Mouse (Mus musculus): ENCODE measurements around the gene Arpc4. TPM values are rescaled to one million over a fixed set of nuclear protein-coding genes. Genes with fewer than 3 reads are reported as not detected.

Arpc4 gene
- total and polyA plus RNA-seq, 3 experiments, result 150 to 314 (median 202) TPM

GRCm38 (mm10) chr6:113428006-113428405 lies 50.1 kb downstream of the Arpc4 start:
- TF ChIP-seq EP300 (IDR thresholded peaks at IDR 0.05; ENCODE audit: low read length) (no peak), SIN3A (IDR thresholded peaks at IDR 0.05; ENCODE audit: low read length) (no peak), TCF12 (IDR thresholded peaks at IDR 0.05; ENCODE audit: low read depth, low read length) (no peak), MAFK (IDR thresholded peaks at IDR 0.05; ENCODE audit: insufficient replicate concordance, low read length) (no peak), ETS1 (conservative IDR thresholded peaks at IDR 0.05; ENCODE audit: low read depth, low read length) (no peak), ZC3H11A (IDR thresholded peaks at IDR 0.05; ENCODE audit: low read depth, low read length) (no peak)
- Histone ChIP-seq H3K36me3 (replicated peaks in 1 of 2; ENCODE audit: control insufficient read depth in 1 of 2, insufficient read depth in 1 of 2, low read length in 1 of 2) (no peaks in the 10 kb centered on the region), H3K4me2 (ENCODE audit: insufficient read depth, low read depth, poor library complexity, severe bottlenecking) (no peak overlapping the region), H3K9ac (ENCODE audit: insufficient read depth, low read depth) (no peak overlapping the region), H3K79me2 (replicated peaks; ENCODE audit: control insufficient read depth, extremely low read depth, insufficient read depth, poor library complexity, severe bottlenecking) (no peaks in the 10 kb centered on the region), H3K27me3 (replicated peaks) (peaks cover 3% of the 10 kb centered on the region), H3K4me1 (ENCODE audit: control insufficient read depth in 1 of 2, insufficient read depth in 2 of 2) (peaks cover 16 to 30% of the 10 kb centered on the region in 2 experiments), H3K4me3 (replicated peaks in 1 of 3; ENCODE audit: low read depth in 2 of 3, low read length in 2 of 3, poor library complexity in 1 of 3) (no peak overlapping the region), H3K9me3 (replicated peaks; ENCODE audit: low read length) (peaks cover 5% of the 10 kb centered on the region), H3K27ac (ENCODE audit: insufficient read depth, low read depth) (no peak overlapping the region)
- dilution Hi-C loops (cut with MboI; ENCODE audit: extremely low pct_ligation_motif_present, extremely low pct_unique_long_range_greater_than_20kb, low sequenced_read_pairs), result no loop called here
- DNase-seq (ENCODE audit: extremely low read depth), result no peak
- in situ Hi-C loops (cut with MboI; ENCODE audit: low pct_ligation_motif_present, low pct_unique_long_range_greater_than_20kb, low sequenced_read_pairs), result no loop called here

DNA sequence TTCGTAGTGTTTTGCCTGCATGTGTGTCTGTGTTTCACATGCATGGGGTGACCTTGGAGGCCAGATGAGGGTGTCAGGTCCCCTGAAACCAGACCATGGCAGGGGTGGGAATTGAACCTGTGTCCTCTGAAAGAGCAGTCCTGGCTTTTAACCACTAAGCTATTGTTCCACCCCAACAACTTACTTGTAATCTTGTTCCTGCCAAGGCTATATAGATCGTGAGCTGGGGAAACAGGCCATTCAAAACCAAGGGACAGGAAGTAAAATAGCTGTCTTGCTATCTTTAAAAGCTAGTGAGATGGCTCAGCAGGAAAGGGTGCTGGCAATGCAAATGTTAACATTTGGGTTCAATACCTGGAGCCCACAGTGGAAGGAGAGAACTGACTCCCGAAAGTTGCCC lies 52.0 kb downstream of the Arpc4 start:
- H3K4me3 ChIP-seq (replicated peaks in 1 of 3; ENCODE audit: low read depth in 2 of 3, low read length in 2 of 3, poor library complexity in 1 of 3), result no peak overlapping the region
- no peak for DNase-seq (ENCODE audit: extremely low read depth)
- dilution Hi-C loops (cut with MboI; ENCODE audit: extremely low pct_ligation_motif_present, extremely low pct_unique_long_range_greater_than_20kb, low sequenced_read_pairs) (no loop called here), in situ Hi-C loops (cut with MboI; ENCODE audit: low pct_ligation_motif_present, low pct_unique_long_range_greater_than_20kb, low sequenced_read_pairs) (no loop called here)
- no peak overlapping the region for H3K27ac ChIP-seq (ENCODE audit: insufficient read depth, low read depth)
- peaks cover 3% of the 10 kb centered on the region for H3K27me3 ChIP-seq (replicated peaks)
- H3K9ac ChIP-seq (ENCODE audit: insufficient read depth, low read depth), result no peak overlapping the region
- no peak for TF ChIP-seq MAFK (IDR thresholded peaks at IDR 0.05; ENCODE audit: insufficient replicate concordance, low read length)
- TF ChIP-seq TBP (conservative IDR thresholded peaks at IDR 0.05; ENCODE audit: low read depth, low read length), result no peak
- TF ChIP-seq JUN (IDR thresholded peaks at IDR 0.05; ENCODE audit: insufficient read depth, low read depth, low read length), result no peak
- no peak for TF ChIP-seq PAX5 (IDR thresholded peaks at IDR 0.05; ENCODE audit: low read length)
- no peak for TF ChIP-seq NELFE (IDR thresholded peaks at IDR 0.05; ENCODE audit: low read depth, low read length)
- H3K9me3 ChIP-seq (replicated peaks; ENCODE audit: low read length), result peaks cover 5% of the 10 kb centered on the region
- no peak overlapping the region for H3K4me2 ChIP-seq (ENCODE audit: insufficient read depth, low read depth, poor library complexity, severe bottlenecking)
- no peaks in the 10 kb centered on the region for H3K36me3 ChIP-seq (replicated peaks in 1 of 2; ENCODE audit: control insufficient read depth in 1 of 2, insufficient read depth in 1 of 2, low read length in 1 of 2)
- no peaks in the 10 kb centered on the region for H3K79me2 ChIP-seq (replicated peaks; ENCODE audit: control insufficient read depth, extremely low read depth, insufficient read depth, poor library complexity, severe bottlenecking)
- peaks cover 23 to 38% of the 10 kb centered on the region in 2 experiments for H3K4me1 ChIP-seq (ENCODE audit: control insufficient read depth in 1 of 2, insufficient read depth in 2 of 2)

DNA sequence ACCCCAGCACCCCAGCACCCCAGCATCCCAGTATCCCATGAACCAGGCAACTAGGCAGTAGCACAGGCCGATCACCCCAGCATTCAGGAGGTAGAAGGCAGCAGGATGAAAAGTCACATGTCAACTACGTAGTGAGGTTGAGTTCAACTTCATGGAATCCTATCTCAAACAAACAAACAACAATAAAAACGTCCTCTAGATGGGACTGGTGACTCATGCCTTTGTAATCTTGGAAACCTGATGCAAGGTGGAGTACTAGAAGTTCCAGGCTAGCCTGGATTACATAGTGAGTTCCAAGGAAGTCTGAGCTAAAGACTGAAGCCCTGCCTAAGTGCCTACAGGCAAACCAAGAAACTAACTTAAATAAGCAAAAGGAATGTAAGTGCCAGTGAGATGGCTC lies 52.9 kb downstream of the Arpc4 start:
- H3K4me1 ChIP-seq (ENCODE audit: control insufficient read depth in 1 of 2, insufficient read depth in 2 of 2), result peaks cover 23 to 47% of the 10 kb centered on the region in 2 experiments

More for the DNA sequence above, 52.9 kb downstream of the Arpc4 start:
- in situ Hi-C loops (cut with MboI; ENCODE audit: low pct_ligation_motif_present, low pct_unique_long_range_greater_than_20kb, low sequenced_read_pairs) (no loop called here), dilution Hi-C loops (cut with MboI; ENCODE audit: extremely low pct_ligation_motif_present, extremely low pct_unique_long_range_greater_than_20kb, low sequenced_read_pairs) (no loop called here)
- Histone ChIP-seq H3K9me3 (replicated peaks; ENCODE audit: low read length) (peaks cover 5% of the 10 kb centered on the region), H3K27me3 (replicated peaks) (no peaks in the 10 kb centered on the region), H3K36me3 (replicated peaks in 1 of 2; ENCODE audit: control insufficient read depth in 1 of 2, insufficient read depth in 1 of 2, low read length in 1 of 2) (no peaks in the 10 kb centered on the region), H3K79me2 (replicated peaks; ENCODE audit: control insufficient read depth, extremely low read depth, insufficient read depth, poor library complexity, severe bottlenecking) (no peaks in the 10 kb centered on the region), H3K4me2 (ENCODE audit: insufficient read depth, low read depth, poor library complexity, severe bottlenecking) (no peak overlapping the region), H3K9ac (ENCODE audit: insufficient read depth, low read depth) (no peak overlapping the region), H3K4me3 (replicated peaks in 1 of 3; ENCODE audit: low read depth in 2 of 3, low read length in 2 of 3, poor library complexity in 1 of 3) (no peak overlapping the region), H3K27ac (ENCODE audit: insufficient read depth, low read depth) (no peak overlapping the region)
- TF ChIP-seq ETS1 (conservative IDR thresholded peaks at IDR 0.05; ENCODE audit: low read depth, low read length), result no peak
- no peak for TF ChIP-seq TCF12 (IDR thresholded peaks at IDR 0.05; ENCODE audit: low read depth, low read length)
- no peak for TF ChIP-seq KAT2A (IDR thresholded peaks at IDR 0.05; ENCODE audit: insufficient replicate concordance, low read length)
- TF ChIP-seq ZKSCAN1 (IDR thresholded peaks at IDR 0.05; ENCODE audit: borderline replicate concordance, low read depth, low read length), result no peak
- TF ChIP-seq SMC3 (IDR thresholded peaks at IDR 0.05; ENCODE audit: low read depth, low read length), result no peak
- no peak for DNase-seq (ENCODE audit: extremely low read depth)
